Mouse (Mus musculus) gastrocnemius, postnatal 25 days (tissue): ENCODE data around the gene Pus7l. TPM values are rescaled to one million over a fixed set of nuclear protein-coding genes. Genes with fewer than 3 reads are reported as not detected.

Experiments
- DNase-seq: peaks from one replicate; pipeline ENCODE4 v3.0.0; 2022
- long read RNA-seq, 2 experiments: library from polyadenylated mRNA; stranded (forward); transcript quantifications; one replicate each; pipeline ENCODE4 v2.0.0; 2021
- total RNA-seq, 2 experiments: library from RNA; stranded (reverse); gene quantifications; 1 replicate in 1 of 2; 2 replicates in 1 of 2; pipeline ENCODE4 v1.2.3; 2021

The Pus7l gene
- 1 to 10 TPM; 1.1 to 1.5 TPM for total RNA-seq
- long read RNA-seq, experiment 1: 0 reads
- long read RNA-seq, experiment 2: 0 reads

DNA sequence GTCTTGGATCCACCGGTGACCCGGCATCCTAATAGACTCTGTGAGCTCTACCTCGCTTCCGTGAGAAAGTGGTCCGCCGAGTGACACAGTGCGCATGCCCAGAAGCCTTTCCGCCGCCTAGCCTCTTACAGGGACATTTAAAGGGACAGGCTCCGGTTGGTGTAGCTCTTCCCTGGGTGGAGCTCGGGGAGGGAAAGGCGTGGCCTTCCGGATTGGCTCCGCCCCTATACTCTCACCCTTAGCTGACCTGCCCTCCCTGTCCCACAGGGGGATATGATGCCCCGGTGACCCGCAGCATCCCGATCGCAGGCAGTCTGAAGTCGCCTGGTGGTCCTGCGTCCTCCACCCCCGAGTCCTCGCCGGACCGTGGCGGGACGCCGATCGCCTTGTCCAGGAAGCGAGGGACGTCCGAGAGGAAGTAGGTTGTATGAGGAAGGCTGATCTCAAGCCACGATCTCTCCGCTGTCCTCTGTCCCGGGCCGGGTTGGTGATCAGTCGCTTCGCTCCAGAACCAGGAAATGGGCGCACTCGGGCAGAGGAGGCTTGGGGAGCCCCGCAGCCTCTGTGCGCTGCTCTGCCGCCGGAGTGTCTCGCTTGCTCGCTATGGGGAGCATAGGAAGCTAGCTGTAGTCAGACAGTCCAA lies at the start of gene Pus7l, which contains the start of gene Irak4:
Pus7l (minus strand) TSS at position 139 of the 643 bp plus-strand sequence.
Irak4 (plus strand) TSS at position 235 of the 643 bp plus-strand sequence.
- peak; percentile 92 for DNase-seq

DNA sequence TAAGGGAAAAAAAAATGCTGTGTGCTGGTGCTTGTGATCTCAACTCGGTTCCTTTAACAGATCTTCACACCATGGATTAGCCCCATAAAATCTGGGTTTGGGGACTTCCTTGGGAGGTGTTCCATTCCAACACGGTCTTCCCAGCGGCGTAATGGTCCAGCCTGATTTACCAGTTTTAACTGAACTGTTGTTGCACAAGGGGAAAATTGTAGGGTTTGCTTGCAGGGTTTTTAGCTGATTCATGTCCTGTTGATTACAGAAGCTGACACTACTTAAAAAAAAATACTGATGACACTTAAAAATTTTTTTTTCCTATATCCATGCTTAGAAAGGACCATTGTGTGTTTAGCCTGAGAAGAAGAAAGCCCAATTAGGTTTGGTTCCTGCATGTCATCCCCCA lies 48.0 kb upstream of the Pus7l start:
- no peak for DNase-seq

- DNase-seq: no peak
These were observed 46.7 kb upstream of the Pus7l start for GRCm38 (mm10) chr15:94590083-94590482.

GRCm38 (mm10) chr15:94589219-94590075 lies 46.1 kb upstream of the Pus7l start, which contains the start of gene Twf1:
TSS of gene Twf1 (minus strand) at chr15:94589889.
- DNase-seq: peak; percentile 98

GRCm38 (mm10) chr15:94587826-94588715 lies 44.7 kb upstream of the Pus7l start:
- no peak for DNase-seq

GRCm38 (mm10) chr15:94584738-94585137 lies 41.4 kb upstream of the Pus7l start:
- no peak for DNase-seq

GRCm38 (mm10) chr15:94583153-94583552 lies 39.8 kb upstream of the Pus7l start:
- no peak for DNase-seq

GRCm38 (mm10) chr15:94582000-94582593 lies 38.8 kb upstream of the Pus7l start:
- DNase-seq: no peak

- DNase-seq: no peak
These were observed 31.4 kb upstream of the Pus7l start for GRCm38 (mm10) chr15:94574566-94575268.

DNA sequence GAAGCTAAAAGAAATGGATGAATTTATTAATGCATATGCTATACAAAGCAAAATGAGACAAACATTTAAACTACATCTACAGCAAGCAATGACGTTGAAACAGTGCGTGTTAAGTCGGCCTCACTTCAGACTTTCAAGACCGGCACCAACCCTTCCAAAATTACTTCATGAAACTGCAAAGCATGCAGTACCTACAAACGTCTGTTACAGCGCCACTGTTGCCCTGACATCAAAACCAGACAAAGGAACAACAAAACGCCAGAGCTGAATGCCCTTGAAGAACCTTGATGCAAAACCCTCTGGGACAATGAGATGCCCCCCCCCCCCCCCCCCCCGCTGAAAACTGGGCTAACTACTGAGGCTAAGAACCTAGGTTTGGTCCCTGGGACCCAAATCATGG lies 29.4 kb upstream of the Pus7l start:
- no peak for DNase-seq

- no peak for DNase-seq
These were observed 28.2 kb upstream of the Pus7l start for GRCm38 (mm10) chr15:94571501-94571900.

- DNase-seq: no peak
These were observed 25.3 kb upstream of the Pus7l start for GRCm38 (mm10) chr15:94568496-94569182.

DNA sequence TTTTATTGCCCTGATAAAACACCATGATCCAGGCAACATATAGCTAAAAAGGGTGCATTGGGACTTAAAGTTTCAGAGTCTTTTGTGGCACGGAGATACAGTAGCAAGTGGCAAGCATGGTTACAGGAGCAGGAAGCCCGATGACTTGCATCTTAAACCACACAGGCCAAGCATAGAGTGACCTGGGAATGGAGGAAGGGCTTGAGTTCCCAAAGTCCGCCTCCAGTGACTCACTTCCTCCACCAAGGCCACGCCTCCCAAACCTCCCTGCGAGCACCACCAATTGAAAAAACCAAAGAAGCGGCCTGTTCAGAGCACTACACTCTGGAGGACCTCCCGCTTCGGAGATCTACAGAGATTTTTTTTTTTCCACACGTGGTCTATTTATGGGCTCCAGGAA lies 22.5 kb upstream of the Pus7l start:
- DNase-seq: no peak

GRCm38 (mm10) chr15:94564909-94565308 lies 21.6 kb upstream of the Pus7l start:
- no peak for DNase-seq

- DNase-seq: no peak
These were observed 15.7 kb upstream of the Pus7l start for GRCm38 (mm10) chr15:94558895-94559656.

- peak; percentile 52 for DNase-seq
These were observed 14.1 kb upstream of the Pus7l start for GRCm38 (mm10) chr15:94557442-94557841.

DNA sequence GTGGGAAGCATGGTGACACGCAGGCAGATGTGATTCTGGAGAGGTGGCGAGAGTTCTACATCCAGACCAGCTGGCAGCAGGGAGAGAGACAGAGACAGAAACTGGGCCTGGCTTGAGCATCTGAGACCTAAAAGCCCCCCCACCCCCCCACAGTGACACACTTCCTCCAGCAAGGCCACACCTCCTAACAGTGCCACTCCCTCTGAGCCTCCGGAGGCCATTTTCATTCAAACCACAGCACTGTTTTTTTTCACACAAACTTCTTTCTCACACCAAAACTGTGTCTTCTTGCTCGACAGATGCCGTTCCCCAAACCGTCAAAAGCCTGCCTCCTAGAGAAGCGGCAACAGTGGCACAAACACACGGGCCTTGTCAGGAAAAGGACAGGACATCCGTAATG lies 10.2 kb upstream of the Pus7l start:
- DNase-seq: no peak

- DNase-seq: no peak
These were observed 1.5 kb upstream of the Pus7l start for GRCm38 (mm10) chr15:94544844-94545243.

DNA sequence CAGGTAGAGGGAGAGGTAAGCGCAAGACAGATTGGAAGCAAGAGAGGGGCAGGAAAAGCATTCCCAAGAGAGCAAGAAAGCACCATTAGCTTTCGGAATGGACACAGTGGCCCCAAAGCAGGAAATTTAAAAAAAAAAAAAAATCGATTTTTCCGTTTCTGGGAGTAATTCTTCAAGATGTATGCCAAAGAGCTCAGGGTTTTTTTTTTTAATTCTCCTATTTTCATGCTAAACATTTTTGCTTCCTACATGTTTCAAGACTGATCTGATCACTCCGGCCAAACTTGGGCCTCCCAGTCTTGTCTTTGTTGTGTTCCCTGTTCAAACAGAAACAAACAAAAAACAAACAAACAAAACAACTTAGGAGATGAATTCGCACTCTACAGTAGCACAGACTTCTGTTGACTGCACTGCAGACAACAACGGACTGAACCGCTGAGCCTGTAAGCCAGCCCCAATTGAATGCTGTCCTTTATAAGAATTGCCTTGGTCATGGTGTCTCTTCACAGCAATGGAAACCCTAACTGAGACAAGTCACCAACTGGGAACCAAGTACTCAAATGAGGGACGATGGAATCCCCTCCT lies 797 bp upstream of the Pus7l start:
- DNase-seq: no peak
